Mouse (Mus musculus) forebrain, embryonic 14.5 days (tissue): ENCODE results near the gene Methig1. TPM values are rescaled to one million over a fixed set of nuclear protein-coding genes. Genes with fewer than 3 reads are reported as not detected.
"Not testable (repeated sequence)": the region's sequence is repeated elsewhere in the genome, so short reads cannot be mapped to it uniquely, and the experiment has no call there.

Experiments used
- ATAC-seq: fragments of 200-750 bp; cut with Nextera tagmentation; 2 replicates; pipeline ENCODE4 v1.8.0; 2017; ENCODE audit warnings: mild to moderate bottlenecking, moderate library complexity
- DNase-seq: peaks from one replicate; pipeline ENCODE4 v3.0.0-alpha.2; 2015; ENCODE audit warnings: low spot score
- H3K27ac ChIP-seq: fragments of 300-500 bp; sonication (generic); 2 replicates; pipeline ENCODE4 v1.5.1; 2014; ENCODE audit warnings: low read depth, mild to moderate bottlenecking, control low read depth, low read length, moderate library complexity
- H3K27me3 ChIP-seq: fragments of 300-500 bp; sonication (generic); replicated peaks from 2 replicates; pipeline ENCODE4 v1.6.1; 2014; ENCODE audit warnings: low read length, control low read depth, mixed read lengths; ENCODE audit not compliant: control insufficient read depth, insufficient read depth
- H3K36me3 ChIP-seq: fragments of 300-500 bp; sonication (generic); 2 replicates; pipeline ENCODE4 v1.6.1; 2014; ENCODE audit warnings: low read length, control low read depth; ENCODE audit not compliant: control insufficient read depth, insufficient read depth
- H3K4me1 ChIP-seq: fragments of 300-500 bp; sonication (generic); 2 replicates; pipeline ENCODE4 v1.6.1; 2014; ENCODE audit warnings: antibody characterized with exemption, low read length, control low read depth; ENCODE audit not compliant: control insufficient read depth, insufficient read depth
- H3K4me2 ChIP-seq: fragments of 300-500 bp; sonication (generic); 2 replicates; pipeline ENCODE4 v1.6.1; 2014; ENCODE audit warnings: mild to moderate bottlenecking, control low read depth, low read length
- H3K4me3 ChIP-seq: fragments of 300-500 bp; sonication (generic); 2 replicates; pipeline ENCODE4 v1.5.1; 2014; ENCODE audit warnings: low read depth, low read length, control low read depth
- H3K9ac ChIP-seq: fragments of 300-500 bp; sonication (generic); 2 replicates; pipeline ENCODE4 v1.6.1; 2014; ENCODE audit warnings: mild to moderate bottlenecking, low read length, control low read depth, moderate library complexity
- H3K9me3 ChIP-seq: fragments of 300-500 bp; sonication (generic); replicated peaks from 2 replicates; pipeline ENCODE4 v1.6.1; 2016; ENCODE audit warnings: low read length, control low read depth, mixed read lengths; ENCODE audit not compliant: control insufficient read depth
- WGBS: fragments of 180-500 bp; shearing (Covaris S2); extraction: QIAGEN DNeasy Blood & Tissue Kit; methylation state at CpG from one replicate; pipeline ENCODE4 v1.1.7; 2014; 5-methylcytosine and 5-hydroxymethylcytosine counted together
- polyA plus RNA-seq: library from polyadenylated mRNA; unstranded; fragments of >200 nt; fragmentation: Nextera tagmentation; extraction: Ambion mirVana; gene quantifications from 2 replicates; pipeline ENCODE4 v1.2.1, GENCODE M21; 2014

Methig1 gene
- polyA plus RNA-seq, 1 experiment from 2014 or later = not detected

- DNase-seq (no peak), ATAC-seq (no peak)
- Histone ChIP-seq H3K27ac (no peak overlapping the region), H3K9ac (no peak overlapping the region), H3K9me3 (no peaks in the 10 kb centered on the region), H3K4me2 (no peak overlapping the region), H3K4me3 (no peak overlapping the region), H3K36me3 (no peaks in the 10 kb centered on the region), H3K27me3 (no peaks in the 10 kb centered on the region), H3K4me1 (no peaks in the 10 kb centered on the region)
- 86% methylated on average over 1 of the region's 1 CpGs for WGBS
Measured at GRCm38 (mm10) chr15:100319884-100320283, 33.1 kb upstream of the Methig1 start.

GRCm38 (mm10) chr15:100320295-100320905, 32.5 kb upstream of the Methig1 start:
- no peak for DNase-seq
- WGBS = 80% methylated on average over 9 of the region's 9 CpGs
- Histone ChIP-seq H3K4me2 (no peak overlapping the region), H3K36me3 (no peaks in the 10 kb centered on the region), H3K9ac (no peak overlapping the region), H3K27ac (no peak overlapping the region), H3K27me3 (no peaks in the 10 kb centered on the region), H3K4me1 (no peaks in the 10 kb centered on the region), H3K4me3 (no peak overlapping the region), H3K9me3 (no peaks in the 10 kb centered on the region)
- no peak for ATAC-seq

- Histone ChIP-seq H3K4me2 (no peak overlapping the region), H3K27ac (no peak overlapping the region), H3K4me1 (no peaks in the 10 kb centered on the region), H3K27me3 (no peaks in the 10 kb centered on the region), H3K9ac (no peak overlapping the region), H3K4me3 (no peak overlapping the region), H3K36me3 (no peaks in the 10 kb centered on the region), H3K9me3 (no peaks in the 10 kb centered on the region)
- no peak for DNase-seq
- WGBS = 56% methylated on average over 5 of the region's 5 CpGs
- ATAC-seq = no peak
Measured at GRCm38 (mm10) chr15:100321134-100321533, 31.8 kb upstream of the Methig1 start.

- ATAC-seq = no peak
- WGBS = 76% methylated on average over 12 of the region's 12 CpGs
- Histone ChIP-seq H3K4me1 (no peaks in the 10 kb centered on the region), H3K36me3 (no peaks in the 10 kb centered on the region), H3K9ac (no peak overlapping the region), H3K4me3 (no peak overlapping the region), H3K9me3 (no peaks in the 10 kb centered on the region), H3K27me3 (no peaks in the 10 kb centered on the region), H3K27ac (no peak overlapping the region), H3K4me2 (no peak overlapping the region)
- DNase-seq = no peak
Measured at GRCm38 (mm10) chr15:100324021-100324591, 28.8 kb upstream of the Methig1 start.

GRCm38 (mm10) chr15:100325235-100325634, 27.7 kb upstream of the Methig1 start:
- ATAC-seq (no peak), DNase-seq (no peak)
- Histone ChIP-seq H3K4me2 (no peak overlapping the region), H3K36me3 (no peaks in the 10 kb centered on the region), H3K9me3 (no peaks in the 10 kb centered on the region), H3K4me1 (no peaks in the 10 kb centered on the region), H3K9ac (no peak overlapping the region), H3K27me3 (no peaks in the 10 kb centered on the region), H3K4me3 (no peak overlapping the region), H3K27ac (no peak overlapping the region)
- 91% methylated on average over 3 of the region's 3 CpGs for WGBS

- H3K4me3 ChIP-seq = not testable (repeated sequence)
- WGBS = 74% methylated on average over 3 of the region's 4 CpGs
Measured at GRCm38 (mm10) chr15:100328089-100328488, 24.9 kb upstream of the Methig1 start.

GRCm38 (mm10) chr15:100329336-100329735, 23.6 kb upstream of the Methig1 start:
- H3K27ac ChIP-seq, ATAC-seq: not testable (repeated sequence)
- WGBS = 62% methylated on average over 9 of the region's 10 CpGs

More at GRCm38 (mm10) chr15:100328089-100328488, 24.9 kb upstream of the Methig1 start:
- not testable (repeated sequence) for H3K4me2 ChIP-seq, H3K4me1 ChIP-seq, H3K9ac ChIP-seq, ATAC-seq, H3K27me3 ChIP-seq, H3K36me3 ChIP-seq, H3K27ac ChIP-seq, H3K9me3 ChIP-seq, DNase-seq

GRCm38 (mm10) chr15:100330739-100331138, 22.2 kb upstream of the Methig1 start:
- ATAC-seq = no peak
- no peak overlapping the region for H3K27ac ChIP-seq

More at GRCm38 (mm10) chr15:100329336-100329735, 23.6 kb upstream of the Methig1 start:
- H3K9ac ChIP-seq, H3K27me3 ChIP-seq, H3K4me3 ChIP-seq, H3K36me3 ChIP-seq, H3K9me3 ChIP-seq, H3K4me2 ChIP-seq, DNase-seq, H3K4me1 ChIP-seq: not testable (repeated sequence)

More at GRCm38 (mm10) chr15:100330739-100331138, 22.2 kb upstream of the Methig1 start:
- H3K27me3 ChIP-seq = no peaks in the 10 kb centered on the region
- no peak overlapping the region for H3K9ac ChIP-seq
- WGBS = 76% methylated on average over 7 of the region's 7 CpGs
- no peaks in the 10 kb centered on the region for H3K36me3 ChIP-seq
- no peak overlapping the region for H3K4me2 ChIP-seq
- DNase-seq = no peak
- no peak overlapping the region for H3K4me3 ChIP-seq
- H3K9me3 ChIP-seq = no peaks in the 10 kb centered on the region
- no peaks in the 10 kb centered on the region for H3K4me1 ChIP-seq
